37 mouse cellular contexts compared by ENCODE assay signal in the genomic region with DNA sequence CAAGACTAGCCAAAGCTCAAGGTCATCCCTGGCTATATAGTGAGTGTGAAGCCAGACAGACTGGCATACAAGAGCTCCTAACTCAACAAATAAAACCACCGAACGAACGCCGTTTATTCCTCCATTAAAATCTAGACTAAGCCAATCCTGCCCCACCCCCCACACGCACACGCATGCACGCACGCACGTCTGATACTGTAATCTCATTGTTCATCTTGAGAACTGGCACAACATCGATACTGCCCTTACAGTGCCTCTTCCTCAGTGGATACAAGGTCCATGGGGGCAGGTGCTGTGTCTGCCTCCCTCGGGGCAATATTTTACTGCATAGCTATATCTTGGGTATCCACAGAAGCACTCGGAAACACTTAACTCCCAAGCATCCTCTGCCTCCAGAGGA. TPM values are rescaled to one million over a fixed set of nuclear protein-coding genes. Genes with fewer than 3 reads are reported as not detected.
"Had no signal": no experiment of that assay in that cellular context is flagged by ENCODE, and none has a peak within 500 bp of the region (broad histone marks: within the 10 kb centered on the region; RNA-seq: fewer than 3 reads in every experiment).

No protein-coding gene starts in this region.

- H3K9ac ChIP-seq: heart, embryonic 12.5 days; hindbrain, embryonic 12.5 days; hindbrain, embryonic 14.5 days; kidney, embryonic 15.5 days; limb, embryonic 12.5 days had no signal

- DNase-seq: gastrocnemius, adult 2 months; gastrocnemius, postnatal 10 days; gastrocnemius, postnatal 25 days; heart, postnatal 10 days; heart, postnatal 4 days; kidney, adult 11 months; kidney, adult 2 months; kidney, adult 9 months; kidney, postnatal 14 days; kidney, postnatal 36 days; layer of hippocampus, adult 9-11 months; layer of hippocampus, postnatal 36 days; liver had no signal

- ATAC-seq: forebrain, embryonic 16.5 days; hindbrain, embryonic 16.5 days; inflammation-experienced regulatory T-cells, adult 6 months had no signal

- H3K9me3 ChIP-seq: heart, embryonic 10.5 days; heart, embryonic 12.5 days; hindbrain, embryonic 10.5 days; hindbrain, embryonic 12.5 days; kidney, embryonic 15.5 days; limb, embryonic 10.5 days; limb, embryonic 12.5 days had no signal

- H3K4me2 ChIP-seq: heart, embryonic 12.5 days; hindbrain, embryonic 12.5 days; hindbrain, embryonic 14.5 days; kidney, embryonic 15.5 days; limb, embryonic 12.5 days; liver, embryonic 11.5 days had no signal

- H3K27ac ChIP-seq: gastrocnemius, adult 2 months; heart, embryonic 10.5 days; hindbrain, embryonic 10.5 days; hindbrain, embryonic 12.5 days; hindbrain, embryonic 14.5 days; kidney, embryonic 15.5 days; kidney, postnatal 0 days; left cerebral cortex, adult 2 months; limb, embryonic 10.5 days; limb, embryonic 12.5 days had no signal

- H3K4me3 ChIP-seq: gastrocnemius, adult 2 months; heart, embryonic 10.5 days; heart, embryonic 12.5 days; hindbrain, embryonic 10.5 days; hindbrain, embryonic 12.5 days; kidney, embryonic 15.5 days; left cerebral cortex, adult 2 months; limb, embryonic 10.5 days; limb, embryonic 12.5 days had no signal

- H3K36me3 ChIP-seq: heart, embryonic 10.5 days; heart, embryonic 12.5 days; hindbrain, embryonic 10.5 days; hindbrain, embryonic 12.5 days; kidney, embryonic 15.5 days; limb, embryonic 10.5 days; limb, embryonic 12.5 days had no signal

- H3K27me3 ChIP-seq: heart, embryonic 12.5 days; kidney, embryonic 15.5 days; limb, embryonic 12.5 days had no signal

RNA-seq across cellular contexts. Expression of a gene that starts 32.2 kb away (rescaled TPM):
- total RNA-seq: gastrocnemius, adult 2 months; gastrocnemius, postnatal 10 days; gastrocnemius, postnatal 25 days; gastrocnemius, postnatal 4 days; heart, adult 8-10 months; heart, postnatal 10 days; heart, postnatal 25 days; heart, postnatal 4 days; layer of hippocampus, adult 8-10 months; layer of hippocampus, postnatal 14 days; layer of hippocampus, postnatal 36 days; left cerebral cortex, adult 2 months; left cerebral cortex, postnatal 14 days; left cerebral cortex, postnatal 36 days had no signal
- polyA plus RNA-seq: forebrain, embryonic 16.5 days; frontal cortex, adult 2 months; heart, embryonic 10.5 days; heart, embryonic 12.5 days; heart, embryonic 14.5 days; heart, embryonic 16.5 days; hindbrain, embryonic 10.5 days; hindbrain, embryonic 12.5 days; hindbrain, embryonic 14.5 days; hindbrain, embryonic 16.5 days; kidney, embryonic 15.5 days; kidney, postnatal 0 days; limb, embryonic 10.5 days; limb, embryonic 12.5 days; liver, embryonic 11.5 days had no signal
